Mouse (Mus musculus) neural tube, embryonic 12.5 days (tissue): ENCODE measurements around the gene Exoc3l2. TPM values are rescaled to one million over a fixed set of nuclear protein-coding genes. Genes with fewer than 3 reads are reported as not detected.

ENCODE experiments used
- ATAC-seq: fragments of 200-750 bp; cut with Nextera tagmentation; 2 replicates; pipeline ENCODE4 v1.8.0; 2017; ENCODE audit warnings: low read depth, mild to moderate bottlenecking, moderate TSS enrichment, moderate library complexity; ENCODE audit not compliant: low FRiP score
- H3K27ac ChIP-seq: fragments of 300-500 bp; sonication (generic); 2 replicates; pipeline ENCODE4 v1.5.1; 2016
- H3K27me3 ChIP-seq: fragments of 300-500 bp; sonication (generic); replicated peaks from 2 replicates; pipeline ENCODE4 v1.6.1; 2016; ENCODE audit warnings: mild to moderate bottlenecking
- H3K36me3 ChIP-seq: fragments of 300-500 bp; sonication (generic); 2 replicates; pipeline ENCODE4 v1.6.1; 2016; ENCODE audit warnings: mild to moderate bottlenecking
- H3K4me1 ChIP-seq: fragments of 300-500 bp; sonication (generic); 2 replicates; pipeline ENCODE4 v1.6.1; 2016
- H3K4me2 ChIP-seq: fragments of 300-500 bp; sonication (generic); replicated peaks from 2 replicates; pipeline ENCODE4 v1.6.1; 2016; ENCODE audit warnings: mild to moderate bottlenecking
- H3K4me3 ChIP-seq: fragments of 300-500 bp; sonication (generic); 2 replicates; pipeline ENCODE4 v1.5.1; 2016
- H3K9ac ChIP-seq: fragments of 300-500 bp; sonication (generic); 2 replicates; pipeline ENCODE4 v1.6.1; 2016; ENCODE audit warnings: mild to moderate bottlenecking
- H3K9me3 ChIP-seq: fragments of 300-500 bp; sonication (generic); 2 replicates; pipeline ENCODE4 v1.6.1; 2016; ENCODE audit warnings: mild to moderate bottlenecking
- WGBS: fragments of 180-500 bp; shearing (Covaris S2); methylation state at CpG from one replicate; pipeline ENCODE4 v1.1.7; 2016; 5-methylcytosine and 5-hydroxymethylcytosine counted together
- polyA plus RNA-seq: library from polyadenylated mRNA; unstranded; fragments of >200 nt; fragmentation: Nextera tagmentation; extraction: Ambion mirVana; gene quantifications from 2 replicates; pipeline ENCODE4 v1.2.1, GENCODE M21; 2016

The Exoc3l2 gene
- polyA plus RNA-seq, 1 experiment from 2014 or later, result 1.6 TPM

DNA sequence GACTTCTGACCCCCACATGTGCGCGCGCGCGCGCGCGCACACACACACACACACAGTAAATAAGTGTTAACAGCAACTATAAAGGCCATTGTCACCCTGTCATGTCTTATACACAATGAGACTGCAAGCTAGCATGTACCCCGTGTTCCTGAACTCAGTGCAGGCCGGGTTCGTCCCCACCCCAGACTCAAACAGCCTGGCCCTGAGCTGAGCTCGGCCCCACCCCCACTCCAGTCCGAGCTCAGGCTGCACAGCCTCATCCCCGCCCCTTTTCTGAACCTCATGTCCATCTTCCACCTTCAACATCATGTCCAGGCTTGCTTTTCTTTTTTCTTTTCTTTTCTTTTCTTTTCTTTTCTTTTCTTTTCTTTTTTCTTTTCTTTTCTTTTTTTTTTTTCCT lies 7.2 kb downstream of the Exoc3l2 start:
- no peak for ATAC-seq
- 14% methylated on average over 14 of the region's 14 CpGs for WGBS
- H3K27ac ChIP-seq, result no peak overlapping the region
- H3K4me1 ChIP-seq, result peaks cover 7% of the 10 kb centered on the region; the same call in 1 of the 2 replicates
- H3K9ac ChIP-seq, result no peak overlapping the region
- H3K4me3 ChIP-seq, result no peak overlapping the region
- H3K36me3 ChIP-seq, result no peaks in the 10 kb centered on the region
- no peaks in the 10 kb centered on the region for H3K9me3 ChIP-seq
- H3K4me2 ChIP-seq, result no peak overlapping the region
- H3K27me3 ChIP-seq, result peaks cover 74% of the 10 kb centered on the region

DNA sequence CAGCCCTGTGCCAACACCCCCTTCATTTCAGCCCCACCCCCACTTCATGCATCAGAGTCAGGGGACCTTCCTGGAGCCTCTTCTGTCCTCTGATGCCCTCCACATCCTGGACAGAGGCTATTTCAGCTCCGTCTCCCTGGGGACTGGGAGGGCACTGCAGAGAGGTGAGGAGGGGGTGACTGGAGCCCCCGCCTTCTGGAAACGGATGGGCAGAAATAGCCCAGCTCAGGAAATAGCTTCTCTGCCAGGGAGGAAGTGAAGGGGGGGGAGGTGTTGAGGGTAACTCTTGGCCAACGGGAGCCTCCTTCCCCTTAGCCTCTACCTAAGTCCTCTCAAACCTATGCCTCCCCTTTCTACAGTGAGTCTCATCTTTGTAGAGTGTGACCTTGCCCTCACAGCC lies 9.3 kb downstream of the Exoc3l2 start:
- Histone ChIP-seq H3K9me3 (no peaks in the 10 kb centered on the region), H3K27me3 (peaks cover 75% of the 10 kb centered on the region), H3K9ac (no peak overlapping the region), H3K4me3 (no peak overlapping the region), H3K4me2 (no peak overlapping the region), H3K4me1 (peaks cover 7% of the 10 kb centered on the region; the same call in 1 of the 2 replicates), H3K36me3 (no peaks in the 10 kb centered on the region), H3K27ac (no peak overlapping the region)
- no peak for ATAC-seq
- 50% methylated on average over 4 of the region's 4 CpGs for WGBS

DNA sequence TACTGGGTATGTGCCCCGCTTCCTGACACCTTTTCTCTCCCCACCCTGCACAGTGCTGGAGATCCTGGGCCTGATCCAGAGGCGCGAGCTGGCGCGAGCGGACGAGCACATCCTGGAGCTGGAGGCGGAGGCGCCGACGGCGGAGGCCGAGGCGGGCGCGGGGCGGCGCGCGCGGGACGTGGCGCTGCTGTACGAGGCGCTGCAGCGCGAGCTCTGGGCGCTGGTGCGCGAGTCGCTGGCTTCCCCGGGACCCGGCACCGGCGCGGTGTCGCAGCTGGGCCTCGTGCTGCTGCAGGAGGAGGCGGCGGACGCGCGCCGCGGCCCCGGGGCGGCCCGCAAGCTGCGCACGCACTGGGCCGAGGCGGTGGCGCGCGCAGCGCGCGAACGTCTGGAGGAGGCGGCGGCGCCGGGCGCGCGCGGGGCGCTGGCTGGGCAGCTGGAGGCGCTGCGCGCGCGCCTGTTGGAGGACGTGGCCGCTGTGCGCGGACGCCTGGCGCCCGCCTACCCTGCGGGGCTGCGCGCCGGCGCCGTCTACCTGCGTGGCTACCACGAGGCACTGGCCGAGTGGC lies 10.8 kb downstream of the Exoc3l2 start:
- no peak overlapping the region for H3K27ac ChIP-seq
- H3K4me3 ChIP-seq, result peak overlapping the region; percentile 53
- under 1% methylated on average over 89 of the region's 89 CpGs for WGBS
- H3K9ac ChIP-seq, result peak overlapping the region; percentile 65
- H3K9me3 ChIP-seq, result no peaks in the 10 kb centered on the region
- H3K4me2 ChIP-seq, result peak overlapping the region; percentile 75
- H3K27me3 ChIP-seq, result peaks cover 65% of the 10 kb centered on the region
- peak; percentile 72 for ATAC-seq
- H3K36me3 ChIP-seq, result no peaks in the 10 kb centered on the region
- H3K4me1 ChIP-seq, result peaks cover 7% of the 10 kb centered on the region; the same call in 1 of the 2 replicates

DNA sequence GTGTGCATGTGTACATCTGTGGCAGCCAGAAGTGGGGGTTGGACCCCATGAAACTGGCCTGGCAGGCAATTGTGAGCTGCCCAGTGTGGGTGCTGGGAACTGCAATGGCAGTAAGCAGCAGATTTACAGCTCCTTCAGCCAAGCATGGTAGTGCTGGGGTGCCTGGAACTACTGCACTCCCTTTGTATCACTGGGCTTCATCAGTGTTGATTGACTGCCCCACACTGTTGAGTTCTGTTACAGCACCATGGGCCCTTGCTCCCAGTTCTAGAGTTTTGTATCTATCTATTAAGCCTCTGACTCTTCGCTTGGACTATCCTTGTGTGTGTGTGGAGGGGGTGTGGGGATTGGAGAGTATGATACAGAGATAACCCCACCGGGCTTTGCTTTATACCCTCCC lies 14.0 kb downstream of the Exoc3l2 start:
- H3K4me3 ChIP-seq, result no peak overlapping the region
- peaks cover 37% of the 10 kb centered on the region for H3K27me3 ChIP-seq
- WGBS, result 71% methylated on average over 2 of the region's 2 CpGs
- no peak for ATAC-seq
- H3K4me1 ChIP-seq, result peaks cover 7% of the 10 kb centered on the region; the same call in 1 of the 2 replicates
- no peak overlapping the region for H3K9ac ChIP-seq
- no peaks in the 10 kb centered on the region for H3K36me3 ChIP-seq
- H3K9me3 ChIP-seq, result no peaks in the 10 kb centered on the region
- no peak overlapping the region for H3K27ac ChIP-seq
- no peak overlapping the region for H3K4me2 ChIP-seq

DNA sequence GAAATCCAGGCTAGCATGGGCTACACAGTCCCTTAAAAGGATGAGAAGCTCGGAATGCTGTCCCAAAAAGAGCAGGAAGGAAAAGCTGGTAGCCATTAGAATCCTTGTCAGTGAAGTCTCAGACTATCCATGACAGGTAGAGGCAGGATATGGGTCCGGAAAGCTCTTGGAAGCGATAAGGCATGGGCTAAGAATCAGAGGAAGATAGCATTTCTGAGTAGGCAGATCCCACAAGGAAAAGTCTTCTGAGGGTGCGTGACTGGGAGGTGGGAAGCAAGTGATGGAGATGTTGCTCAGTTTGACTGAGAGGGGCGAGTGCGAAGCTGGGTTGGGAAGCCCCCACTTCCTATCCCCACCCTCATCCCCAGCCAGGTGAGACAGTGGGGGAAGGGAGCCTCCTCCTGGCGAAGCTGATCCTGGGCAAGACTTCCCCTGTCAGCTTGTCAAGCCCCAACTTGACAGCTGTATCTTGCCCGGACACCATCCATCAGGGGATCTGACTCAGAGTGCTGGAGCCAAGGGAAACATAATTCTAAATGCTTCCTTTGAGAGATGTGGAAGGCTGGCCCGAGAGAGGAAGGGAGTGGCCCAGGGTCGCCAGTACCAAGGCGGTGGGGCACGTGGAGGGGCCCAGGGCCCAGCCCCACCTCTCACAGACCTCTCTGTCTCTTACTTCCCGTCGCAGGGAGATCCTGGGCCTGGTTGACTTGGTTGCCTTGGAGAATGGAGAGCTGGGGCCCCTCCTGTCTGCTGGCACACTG lies 14.7 kb downstream of the Exoc3l2 start:
- Histone ChIP-seq H3K9me3 (no peaks in the 10 kb centered on the region), H3K9ac (no peak overlapping the region), H3K36me3 (no peaks in the 10 kb centered on the region), H3K27me3 (peaks cover 30% of the 10 kb centered on the region), H3K4me2 (no peak overlapping the region), H3K4me3 (no peak overlapping the region), H3K27ac (no peak overlapping the region), H3K4me1 (peaks cover 7% of the 10 kb centered on the region; the same call in 1 of the 2 replicates)
- no peak for ATAC-seq
- WGBS, result 25% methylated on average over 14 of the region's 14 CpGs

DNA sequence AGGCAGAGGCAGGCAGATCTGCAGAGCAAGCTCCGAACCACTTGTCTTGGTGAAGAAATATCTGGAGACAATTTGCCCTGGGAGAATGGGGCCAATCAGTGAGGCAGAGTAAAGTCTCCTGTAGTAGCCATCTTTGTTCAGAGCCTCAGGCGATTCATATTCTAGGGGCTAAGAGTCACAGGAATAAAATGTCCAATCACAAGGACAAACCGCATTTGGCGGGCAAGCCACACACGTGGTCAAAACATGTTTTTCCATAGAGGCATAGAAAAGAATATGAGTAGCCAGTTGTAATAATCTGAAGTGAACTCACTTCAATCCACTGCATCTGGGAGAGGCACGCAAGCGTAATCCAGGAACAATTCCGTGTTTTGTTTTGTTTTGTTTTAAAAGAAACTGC lies 20.1 kb downstream of the Exoc3l2 start:
- H3K36me3 ChIP-seq, result no peaks in the 10 kb centered on the region
- no peak overlapping the region for H3K4me3 ChIP-seq
- H3K4me1 ChIP-seq, result no peaks in the 10 kb centered on the region
- H3K4me2 ChIP-seq, result no peak overlapping the region
- no peak overlapping the region for H3K9ac ChIP-seq
- H3K27me3 ChIP-seq, result peaks cover 9% of the 10 kb centered on the region
- H3K27ac ChIP-seq, result no peak overlapping the region
- no peaks in the 10 kb centered on the region for H3K9me3 ChIP-seq
- ATAC-seq, result no peak
- 85% methylated on average over 8 of the region's 8 CpGs for WGBS

DNA sequence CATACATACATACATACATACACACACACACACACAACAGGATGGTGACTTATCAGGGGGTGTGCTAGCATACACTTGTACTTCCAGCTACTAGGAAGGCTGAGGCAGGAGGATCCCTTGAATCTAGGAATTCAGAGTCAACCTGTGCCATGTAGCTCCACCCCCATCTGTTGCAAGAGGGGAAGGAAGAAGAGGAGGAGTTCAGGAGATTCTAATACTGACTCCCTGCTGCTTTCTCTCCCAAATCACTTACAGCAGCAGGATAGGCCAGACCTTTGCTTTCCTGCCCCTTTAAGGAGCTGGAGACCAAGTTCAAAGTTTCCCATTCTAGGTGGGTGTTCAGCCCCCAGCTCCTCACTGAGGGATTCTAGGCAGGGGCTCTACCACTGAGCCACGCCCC lies 22.4 kb downstream of the Exoc3l2 start:
- no peak for ATAC-seq
- WGBS, result 79% methylated on average over 1 of the region's 1 CpGs
- Histone ChIP-seq H3K4me2 (no peak overlapping the region), H3K4me1 (0 out of 2 replicates have a peak, but pooled peaks cover 6% of the 10 kb centered on the region), H3K9me3 (no peaks in the 10 kb centered on the region), H3K9ac (no peak overlapping the region), H3K4me3 (no peak overlapping the region), H3K27me3 (peaks cover 31% of the 10 kb centered on the region), H3K36me3 (no peaks in the 10 kb centered on the region), H3K27ac (no peak overlapping the region)

DNA sequence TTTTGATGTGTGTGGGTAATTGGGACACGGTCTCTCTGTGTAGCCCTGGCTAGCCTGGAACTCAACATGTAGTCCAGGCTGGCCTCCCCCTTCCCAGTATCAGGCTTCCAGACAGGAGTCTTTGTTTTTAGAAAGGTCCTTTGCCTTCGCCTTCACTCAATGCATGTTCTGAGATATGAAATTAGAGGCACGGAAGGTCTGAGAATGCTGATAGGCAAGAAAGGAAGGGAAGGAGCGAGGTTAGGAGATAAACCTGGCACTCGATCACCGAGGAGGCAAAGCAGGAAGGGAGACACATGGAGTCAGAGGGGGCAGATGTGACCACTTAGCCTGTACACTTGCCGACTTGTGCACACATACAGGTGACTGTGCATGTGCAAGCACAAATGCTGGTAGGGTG lies 23.4 kb downstream of the Exoc3l2 start:
- H3K9ac ChIP-seq, result no peak overlapping the region
- H3K27ac ChIP-seq, result no peak overlapping the region
- no peaks in the 10 kb centered on the region for H3K36me3 ChIP-seq
- H3K9me3 ChIP-seq, result no peaks in the 10 kb centered on the region
- peaks cover 7% of the 10 kb centered on the region for H3K4me1 ChIP-seq
- WGBS, result 91% methylated on average over 7 of the region's 7 CpGs
- H3K4me2 ChIP-seq, result no peak overlapping the region
- peaks cover 41% of the 10 kb centered on the region for H3K27me3 ChIP-seq
- ATAC-seq, result no peak
- H3K4me3 ChIP-seq, result no peak overlapping the region

DNA sequence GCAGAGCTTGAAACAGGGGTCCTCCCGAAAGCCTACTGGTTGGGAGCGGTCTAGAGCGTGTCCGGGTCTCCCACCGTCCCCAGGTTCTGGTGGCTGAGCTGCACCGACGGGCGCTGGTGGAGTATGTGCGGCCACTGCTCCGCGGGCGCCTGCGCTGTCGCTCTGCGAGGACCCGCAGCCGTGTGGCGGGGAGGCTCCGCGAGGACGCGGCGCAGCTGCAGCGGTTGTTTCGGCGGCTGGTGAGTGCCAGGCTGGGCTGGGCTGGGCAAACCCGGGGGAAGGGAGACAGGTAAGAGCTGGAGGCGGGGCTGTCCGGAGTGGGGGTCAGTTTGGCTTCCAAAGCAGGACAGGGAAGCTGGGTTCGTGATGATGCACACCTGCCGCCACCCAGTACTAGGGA lies 26.4 kb downstream of the Exoc3l2 start:
- peak overlapping the region; percentile 49 for H3K4me2 ChIP-seq
- peaks cover 58% of the 10 kb centered on the region for H3K27me3 ChIP-seq
- H3K9ac ChIP-seq, result no peak overlapping the region
- no peaks in the 10 kb centered on the region for H3K36me3 ChIP-seq
- 0 out of 2 replicates have a peak overlapping the region, but pooled peaks have one; percentile 7 for H3K4me3 ChIP-seq
- no peak for ATAC-seq
- peaks cover 12% of the 10 kb centered on the region for H3K4me1 ChIP-seq
- no peaks in the 10 kb centered on the region for H3K9me3 ChIP-seq
- 3% methylated on average over 31 of the region's 31 CpGs for WGBS
- H3K27ac ChIP-seq, result no peak overlapping the region

DNA sequence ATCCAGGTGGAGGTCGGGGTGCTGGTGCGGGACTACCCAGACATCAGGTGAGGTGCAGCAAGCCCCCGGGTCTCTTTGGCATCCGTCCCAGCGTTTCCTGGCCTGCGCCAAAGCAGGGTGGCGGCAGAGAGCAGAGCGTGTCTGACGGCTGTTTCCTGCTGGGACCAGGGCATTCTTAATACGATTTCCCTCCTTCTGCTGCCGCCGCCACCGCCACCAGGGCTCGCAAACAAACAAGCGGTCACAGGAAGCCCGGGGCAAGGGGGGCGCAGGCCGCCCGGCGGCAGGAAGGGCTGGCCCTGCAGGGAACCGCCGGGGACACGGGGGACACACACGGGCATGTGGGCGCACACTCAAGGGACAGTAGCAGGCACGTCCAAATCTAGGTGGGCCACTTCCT lies 28.6 kb downstream of the Exoc3l2 start:
- Histone ChIP-seq H3K4me1 (peaks cover 12% of the 10 kb centered on the region), H3K36me3 (no peaks in the 10 kb centered on the region), H3K27ac (no peak overlapping the region), H3K27me3 (peaks cover 58% of the 10 kb centered on the region), H3K4me3 (0 out of 2 replicates have a peak overlapping the region, but pooled peaks have one; percentile 15), H3K9me3 (no peaks in the 10 kb centered on the region), H3K9ac (peak overlapping the region; percentile 46), H3K4me2 (peak overlapping the region; percentile 54)
- WGBS, result 4% methylated on average over 26 of the region's 26 CpGs
- no peak for ATAC-seq

DNA sequence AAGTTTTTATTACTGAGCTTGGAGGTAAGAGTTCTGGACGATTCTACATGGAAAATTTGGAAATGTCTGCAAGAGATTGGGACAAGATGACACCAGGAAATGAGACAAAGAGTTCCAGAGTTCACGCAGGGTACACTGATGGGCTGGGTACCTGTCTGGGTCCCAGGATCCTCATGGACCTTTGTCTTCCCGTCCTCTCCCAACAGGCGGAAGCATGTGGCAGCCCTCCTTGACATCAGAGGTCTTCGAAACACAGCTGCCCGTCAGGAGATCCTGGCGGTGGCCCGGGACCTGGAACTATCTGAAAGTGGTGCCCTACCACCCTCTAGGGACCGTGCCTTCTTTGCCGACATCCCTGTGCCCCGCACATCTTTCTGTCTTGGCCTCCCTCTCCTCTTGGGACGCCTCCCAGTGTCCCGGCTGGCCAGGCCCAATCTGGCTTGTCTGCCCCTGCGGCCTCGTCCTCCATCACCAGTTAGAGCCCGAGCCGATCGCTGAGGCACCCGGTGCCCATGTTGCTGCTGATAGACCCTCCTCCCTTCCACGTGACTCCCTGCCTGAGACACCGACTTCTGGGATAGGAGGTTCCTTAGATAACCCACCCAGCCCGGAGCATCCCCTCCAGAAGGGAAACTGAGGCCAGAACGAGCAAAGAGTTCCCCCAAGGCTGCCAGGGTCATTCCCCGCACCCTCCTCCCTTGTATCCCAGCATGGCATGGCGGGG lies 31.8 kb downstream of the Exoc3l2 start:
- Histone ChIP-seq H3K27me3 (peaks cover 33% of the 10 kb centered on the region), H3K4me1 (peaks cover 6% of the 10 kb centered on the region), H3K4me3 (no peak overlapping the region), H3K9ac (no peak overlapping the region), H3K36me3 (no peaks in the 10 kb centered on the region), H3K27ac (no peak overlapping the region), H3K4me2 (no peak overlapping the region), H3K9me3 (no peaks in the 10 kb centered on the region)
- ATAC-seq, result no peak
- 85% methylated on average over 25 of the region's 25 CpGs for WGBS

DNA sequence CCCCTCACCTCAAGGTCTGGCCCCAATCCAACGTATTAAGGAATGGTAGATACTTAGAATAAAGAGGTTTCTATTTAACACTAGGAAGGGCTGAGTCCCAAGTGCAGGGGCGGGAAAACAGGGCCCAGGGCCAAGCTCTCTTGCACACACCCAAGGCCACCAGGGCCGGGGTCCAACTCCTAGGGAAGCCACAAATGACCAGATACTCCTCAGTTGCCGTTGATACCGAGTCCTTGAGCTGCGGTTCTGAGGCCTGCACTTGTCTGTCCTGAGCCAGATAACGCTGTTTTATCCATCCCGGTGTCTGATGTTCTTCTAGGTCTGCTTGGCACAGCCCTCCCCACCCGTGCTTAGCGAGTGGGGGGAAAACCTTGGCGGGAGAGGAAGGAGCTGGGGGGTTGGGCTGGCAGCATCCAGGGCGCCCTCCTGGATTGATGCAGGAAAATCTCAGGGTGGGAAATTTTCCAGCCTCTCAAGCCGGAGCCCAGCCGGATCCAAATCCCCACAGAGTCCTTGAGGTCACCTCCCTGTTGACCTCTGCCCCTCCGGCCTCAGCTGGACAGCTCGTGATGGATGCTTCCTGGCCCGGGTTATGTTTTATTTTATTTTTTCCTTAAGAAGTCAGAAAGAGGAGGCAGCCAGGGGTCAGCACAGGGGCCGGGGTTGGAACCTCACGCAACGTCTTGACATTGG lies 32.5 kb downstream of the Exoc3l2 start:
- no peak for ATAC-seq
- WGBS, result 75% methylated on average over 20 of the region's 20 CpGs
- H3K9me3 ChIP-seq, result no peaks in the 10 kb centered on the region

More for the DNA sequence above, 32.5 kb downstream of the Exoc3l2 start:
- Histone ChIP-seq H3K4me2 (no peak overlapping the region), H3K27me3 (peaks cover 26% of the 10 kb centered on the region), H3K4me3 (no peak overlapping the region), H3K27ac (no peak overlapping the region), H3K4me1 (peaks cover 6% of the 10 kb centered on the region), H3K9ac (no peak overlapping the region), H3K36me3 (no peaks in the 10 kb centered on the region)
